Mouse (Mus musculus) embryonic facial prominence, embryonic 12.5 days (tissue): ENCODE measurements around the gene Adssl1. TPM values are rescaled to one million over a fixed set of nuclear protein-coding genes. Genes with fewer than 3 reads are reported as not detected.

Experiments used
- ATAC-seq: fragments of 200-750 bp; cut with Nextera tagmentation; 2 replicates; pipeline ENCODE4 v1.8.0; 2017; ENCODE audit not compliant: insufficient number of reproducible peaks, insufficient read depth, low FRiP score, low TSS enrichment
- H3K27ac ChIP-seq: fragments of 300-500 bp; sonication (generic); 2 replicates; pipeline ENCODE4 v1.5.1; 2016; ENCODE audit warnings: mild to moderate bottlenecking
- H3K27me3 ChIP-seq: fragments of 300-500 bp; sonication (generic); 2 replicates; pipeline ENCODE4 v1.6.1; 2016; ENCODE audit warnings: mild to moderate bottlenecking, moderate library complexity
- H3K36me3 ChIP-seq: fragments of 300-500 bp; sonication (generic); 2 replicates; pipeline ENCODE4 v1.6.1; 2016; ENCODE audit warnings: mild to moderate bottlenecking
- H3K4me1 ChIP-seq: fragments of 300-500 bp; sonication (generic); 2 replicates; pipeline ENCODE4 v1.6.1; 2016
- H3K4me2 ChIP-seq: fragments of 300-500 bp; sonication (generic); replicated peaks from 2 replicates; pipeline ENCODE4 v1.6.1; 2016; ENCODE audit warnings: mild to moderate bottlenecking, moderate library complexity
- H3K4me3 ChIP-seq: fragments of 300-500 bp; sonication (generic); 2 replicates; pipeline ENCODE4 v1.5.1; 2016; ENCODE audit warnings: mild to moderate bottlenecking
- H3K9ac ChIP-seq: fragments of 300-500 bp; sonication (generic); 2 replicates; pipeline ENCODE4 v1.6.1; 2016; ENCODE audit warnings: mild to moderate bottlenecking, moderate library complexity
- H3K9me3 ChIP-seq: fragments of 300-500 bp; sonication (generic); 2 replicates; pipeline ENCODE4 v1.6.1; 2016; ENCODE audit warnings: mild to moderate bottlenecking, moderate library complexity
- WGBS: fragments of 180-500 bp; shearing (Covaris S2); methylation state at CpG from one replicate; pipeline ENCODE4 v1.1.7; 2016; 5-methylcytosine and 5-hydroxymethylcytosine counted together
- polyA plus RNA-seq: library from polyadenylated mRNA; unstranded; fragments of >200 nt; fragmentation: Nextera tagmentation; extraction: Ambion mirVana; gene quantifications from 2 replicates; pipeline ENCODE4 v1.2.1, GENCODE M21; 2016

Adssl1 gene
- polyA plus RNA-seq, 1 experiment from 2014 or later: 6.6 TPM

DNA sequence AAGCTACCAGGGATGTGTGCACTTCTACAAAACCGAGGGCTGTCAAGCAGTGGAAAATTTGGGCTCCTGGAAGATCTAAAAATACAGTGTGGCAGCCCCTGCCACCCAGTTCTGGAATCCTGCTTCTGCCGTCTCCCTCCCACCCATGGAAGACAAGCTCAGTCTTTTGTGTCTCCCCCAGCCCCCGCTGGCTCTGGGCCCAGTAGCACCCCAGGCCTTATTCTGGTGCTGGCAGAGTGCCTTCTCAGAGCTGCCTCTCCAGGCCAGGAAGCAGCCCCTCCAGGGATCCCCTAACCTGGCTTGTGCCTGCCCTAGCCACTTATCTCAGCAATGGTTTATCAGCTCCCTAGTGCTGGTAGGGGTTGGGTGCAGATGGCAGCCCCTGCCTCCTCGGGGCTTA, 24.9 kb upstream of the Adssl1 start:
- peak overlapping the region; percentile 27; the same call in 1 of the 2 replicates for H3K27ac ChIP-seq
- H3K36me3 ChIP-seq: no peaks in the 10 kb centered on the region
- H3K9ac ChIP-seq: no peak overlapping the region
- H3K9me3 ChIP-seq: no peaks in the 10 kb centered on the region
- 44% methylated on average over 4 of the region's 4 CpGs for WGBS
- H3K27me3 ChIP-seq: no peaks in the 10 kb centered on the region
- no peak overlapping the region for H3K4me2 ChIP-seq
- peaks cover 27% of the 10 kb centered on the region for H3K4me1 ChIP-seq
- H3K4me3 ChIP-seq: no peak overlapping the region
- no peak for ATAC-seq

DNA sequence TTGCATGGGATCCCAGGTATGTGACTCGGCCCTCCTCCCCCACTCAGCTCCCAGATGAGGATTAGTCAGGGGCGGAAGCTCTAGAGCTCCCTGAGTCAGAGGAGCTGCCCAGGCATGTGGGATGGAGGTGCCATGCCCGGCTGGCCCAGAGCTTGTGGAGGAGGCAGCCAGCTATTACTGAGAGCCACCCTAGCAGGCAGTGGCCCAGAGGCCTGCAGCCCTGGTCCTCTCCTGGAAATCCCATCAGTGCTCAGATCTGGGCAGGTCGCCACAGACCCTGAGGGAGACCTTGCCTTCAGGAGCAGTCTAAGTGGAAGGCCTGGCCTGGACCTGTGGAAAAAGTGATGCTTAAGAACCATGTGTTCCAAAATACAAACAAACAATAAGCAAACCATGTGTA, 24.2 kb upstream of the Adssl1 start:
- Histone ChIP-seq H3K27ac (0 out of 2 replicates have a peak overlapping the region, but pooled peaks have one; percentile 27), H3K4me3 (no peak overlapping the region), H3K9ac (0 out of 2 replicates have a peak overlapping the region, but pooled peaks have one; percentile 25), H3K36me3 (no peaks in the 10 kb centered on the region), H3K9me3 (no peaks in the 10 kb centered on the region), H3K4me2 (no peak overlapping the region), H3K4me1 (peaks cover 27% of the 10 kb centered on the region), H3K27me3 (no peaks in the 10 kb centered on the region)
- 72% methylated on average over 4 of the region's 4 CpGs for WGBS
- no peak for ATAC-seq

DNA sequence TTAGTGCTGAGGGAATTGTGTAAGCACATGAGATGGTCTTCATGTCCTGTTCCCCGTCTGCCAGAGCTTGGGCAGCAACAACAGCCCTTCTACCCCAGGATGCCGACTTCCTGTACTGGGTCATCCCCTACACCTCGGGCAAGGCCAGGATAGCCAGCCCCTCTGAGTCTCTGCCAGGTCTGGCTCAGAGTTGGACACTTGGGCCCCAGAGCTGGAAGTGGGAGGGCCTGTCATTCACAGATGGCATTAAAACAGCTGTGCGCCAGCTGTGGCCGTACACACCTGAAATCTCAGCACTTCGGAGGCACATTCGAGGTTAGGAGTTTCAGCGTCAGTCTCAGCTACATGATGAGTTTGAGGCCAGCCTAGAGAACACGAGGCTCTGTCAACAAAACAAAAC, 23.4 kb upstream of the Adssl1 start:
- Histone ChIP-seq H3K4me1 (peaks cover 27% of the 10 kb centered on the region), H3K4me3 (no peak overlapping the region)

DNA sequence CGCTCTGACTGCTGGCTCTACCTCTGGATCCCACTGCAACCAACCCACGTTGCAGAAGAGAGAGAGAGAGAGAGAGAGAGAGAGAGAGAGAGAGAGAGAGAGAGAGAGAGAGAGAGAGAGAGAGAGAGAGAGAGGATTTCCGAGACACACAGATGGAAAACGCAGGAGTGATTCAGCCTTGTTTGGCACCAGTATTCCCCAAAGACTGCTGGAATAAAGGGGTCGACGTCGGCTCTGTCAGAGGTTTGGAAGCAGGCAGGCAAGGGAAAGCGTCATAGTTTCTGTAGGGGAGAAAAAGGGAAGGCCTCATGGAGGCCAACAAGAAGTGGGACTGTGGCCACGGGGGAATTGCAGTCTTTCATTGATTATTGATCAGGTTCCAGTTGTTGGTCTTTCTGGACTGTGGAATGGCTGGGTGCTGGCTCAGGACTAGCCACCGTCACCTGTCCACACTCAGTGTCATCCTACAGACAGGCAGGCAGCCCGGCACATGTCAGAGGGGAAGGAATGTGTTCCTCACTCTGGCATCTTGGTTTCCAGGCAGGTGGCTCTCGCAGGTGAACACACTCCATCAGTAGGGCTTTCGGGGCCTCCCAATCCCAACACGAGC, 22.8 kb upstream of the Adssl1 start:
- Histone ChIP-seq H3K36me3 (no peaks in the 10 kb centered on the region), H3K4me2 (no peak overlapping the region), H3K4me1 (peaks cover 27% of the 10 kb centered on the region), H3K9me3 (no peaks in the 10 kb centered on the region), H3K4me3 (no peak overlapping the region), H3K27ac (no peak overlapping the region), H3K9ac (no peak overlapping the region), H3K27me3 (no peaks in the 10 kb centered on the region)
- 69% methylated on average over 14 of the region's 14 CpGs for WGBS
- ATAC-seq: no peak

More for the DNA sequence above, 23.4 kb upstream of the Adssl1 start:
- ATAC-seq: no peak
- Histone ChIP-seq H3K9me3 (no peaks in the 10 kb centered on the region), H3K9ac (no peak overlapping the region), H3K4me2 (no peak overlapping the region), H3K27ac (no peak overlapping the region), H3K36me3 (no peaks in the 10 kb centered on the region), H3K27me3 (no peaks in the 10 kb centered on the region)
- WGBS: 55% methylated on average over 9 of the region's 9 CpGs

DNA sequence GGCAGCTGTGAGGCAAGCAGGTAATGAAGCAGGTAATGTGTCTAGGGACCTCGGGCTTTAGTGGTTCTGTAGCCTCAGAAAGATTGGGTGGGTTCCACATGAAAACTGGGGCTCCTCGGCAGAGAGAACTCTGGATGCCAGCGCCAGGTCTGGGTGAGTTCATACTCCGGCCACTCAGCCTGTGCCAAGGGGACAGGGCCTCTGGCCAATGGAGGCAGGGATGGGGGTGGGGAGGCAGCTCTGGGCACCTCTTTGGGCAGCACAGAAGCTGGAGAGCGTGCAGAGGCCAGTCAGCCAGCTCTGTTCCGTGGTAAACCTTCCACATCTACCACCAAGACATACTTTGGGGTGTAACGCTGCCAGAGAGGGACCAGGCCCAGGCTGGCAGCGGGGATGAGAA, 22.2 kb upstream of the Adssl1 start:
- Histone ChIP-seq H3K4me3 (no peak overlapping the region), H3K36me3 (0 out of 2 replicates have a peak, but pooled peaks cover 5% of the 10 kb centered on the region), H3K4me2 (no peak overlapping the region), H3K9ac (no peak overlapping the region), H3K4me1 (peaks cover 27% of the 10 kb centered on the region), H3K27ac (no peak overlapping the region), H3K9me3 (no peaks in the 10 kb centered on the region), H3K27me3 (no peaks in the 10 kb centered on the region)
- no peak for ATAC-seq
- 80% methylated on average over 8 of the region's 8 CpGs for WGBS

DNA sequence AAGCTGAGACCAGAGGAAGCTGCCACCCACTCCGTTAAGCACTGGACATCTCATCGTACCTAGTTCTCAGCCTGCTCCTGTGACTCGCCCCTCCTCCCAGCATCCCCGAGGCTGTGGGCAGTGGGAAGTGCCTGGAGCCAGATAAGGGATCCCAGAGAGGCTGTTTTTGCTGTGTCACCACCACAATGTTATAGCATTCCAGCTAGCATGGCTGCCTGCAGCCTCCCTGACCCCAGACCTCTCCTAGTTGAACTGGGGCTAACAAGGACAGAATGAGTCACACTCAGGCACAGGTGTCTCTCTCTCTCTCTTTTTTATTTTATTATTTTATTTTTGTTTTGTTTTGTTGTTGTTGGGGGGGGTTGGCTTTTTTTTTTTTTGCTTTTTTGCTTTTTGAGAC, 20.6 kb upstream of the Adssl1 start:
- Histone ChIP-seq H3K9ac (no peak overlapping the region), H3K4me3 (no peak overlapping the region), H3K9me3 (no peaks in the 10 kb centered on the region), H3K27me3 (no peaks in the 10 kb centered on the region), H3K36me3 (0 out of 2 replicates have a peak, but pooled peaks cover 5% of the 10 kb centered on the region), H3K4me1 (peaks cover 21% of the 10 kb centered on the region), H3K4me2 (no peak overlapping the region), H3K27ac (no peak overlapping the region)
- WGBS: 37% methylated on average over 4 of the region's 4 CpGs
- ATAC-seq: no peak

DNA sequence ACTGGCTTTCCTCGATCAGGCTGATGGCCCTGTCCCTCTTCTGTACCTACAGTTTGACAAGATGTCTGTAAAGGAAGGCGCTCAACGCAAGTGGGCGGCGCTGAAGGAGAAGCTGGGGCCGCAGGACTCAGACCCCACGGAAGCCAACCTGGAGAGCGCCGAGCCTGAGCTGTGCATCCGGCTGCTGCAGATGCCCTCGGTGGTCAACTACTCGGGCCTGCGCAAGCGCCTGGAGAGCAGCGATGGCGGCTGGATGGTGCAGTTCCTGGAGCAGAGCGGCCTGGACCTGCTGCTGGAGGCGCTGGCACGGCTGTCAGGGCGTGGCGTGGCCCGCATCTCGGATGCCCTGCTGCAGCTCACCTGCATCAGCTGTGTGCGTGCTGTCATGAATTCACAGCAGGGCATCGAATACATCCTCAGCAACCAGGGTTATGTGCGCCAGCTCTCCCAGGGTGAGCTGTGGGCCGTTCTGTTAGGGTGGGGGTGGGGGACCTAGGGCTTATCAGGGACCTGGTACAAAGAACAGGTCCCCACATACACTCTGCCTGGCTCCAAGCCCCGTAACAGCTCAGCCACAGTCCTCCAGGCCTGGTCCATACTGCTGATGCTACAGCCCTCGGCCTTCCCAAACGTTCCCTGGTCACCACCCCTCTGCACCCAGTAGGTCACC, 19.8 kb upstream of the Adssl1 start:
- Histone ChIP-seq H3K9me3 (no peaks in the 10 kb centered on the region), H3K4me3 (no peak overlapping the region), H3K27ac (no peak overlapping the region), H3K9ac (no peak overlapping the region), H3K4me2 (no peak overlapping the region), H3K36me3 (0 out of 2 replicates have a peak, but pooled peaks cover 5% of the 10 kb centered on the region), H3K4me1 (peaks cover 16% of the 10 kb centered on the region), H3K27me3 (no peaks in the 10 kb centered on the region)
- WGBS: 79% methylated on average over 30 of the region's 30 CpGs
- no peak for ATAC-seq

DNA sequence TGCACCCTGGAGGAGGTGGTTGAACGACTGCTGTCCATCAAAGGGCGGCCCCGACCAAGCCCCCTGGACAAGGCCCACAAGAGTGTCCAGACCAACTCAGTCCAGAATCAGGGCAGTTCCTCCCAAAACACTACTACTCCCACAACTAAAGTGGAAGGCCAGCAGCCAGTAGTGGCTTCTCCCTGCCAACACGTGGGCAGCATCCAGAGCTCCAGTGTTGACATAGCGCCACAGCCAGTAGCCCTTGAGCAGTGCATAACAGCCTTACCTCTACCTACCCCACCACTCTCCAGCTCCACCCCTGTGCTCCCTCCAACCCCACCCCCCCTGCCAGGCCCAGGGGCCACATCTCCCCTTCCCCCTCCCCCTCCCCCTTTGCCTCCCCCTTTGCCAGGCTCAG, 15.8 kb upstream of the Adssl1 start:
- H3K27ac ChIP-seq: no peak overlapping the region
- ATAC-seq: no peak

DNA sequence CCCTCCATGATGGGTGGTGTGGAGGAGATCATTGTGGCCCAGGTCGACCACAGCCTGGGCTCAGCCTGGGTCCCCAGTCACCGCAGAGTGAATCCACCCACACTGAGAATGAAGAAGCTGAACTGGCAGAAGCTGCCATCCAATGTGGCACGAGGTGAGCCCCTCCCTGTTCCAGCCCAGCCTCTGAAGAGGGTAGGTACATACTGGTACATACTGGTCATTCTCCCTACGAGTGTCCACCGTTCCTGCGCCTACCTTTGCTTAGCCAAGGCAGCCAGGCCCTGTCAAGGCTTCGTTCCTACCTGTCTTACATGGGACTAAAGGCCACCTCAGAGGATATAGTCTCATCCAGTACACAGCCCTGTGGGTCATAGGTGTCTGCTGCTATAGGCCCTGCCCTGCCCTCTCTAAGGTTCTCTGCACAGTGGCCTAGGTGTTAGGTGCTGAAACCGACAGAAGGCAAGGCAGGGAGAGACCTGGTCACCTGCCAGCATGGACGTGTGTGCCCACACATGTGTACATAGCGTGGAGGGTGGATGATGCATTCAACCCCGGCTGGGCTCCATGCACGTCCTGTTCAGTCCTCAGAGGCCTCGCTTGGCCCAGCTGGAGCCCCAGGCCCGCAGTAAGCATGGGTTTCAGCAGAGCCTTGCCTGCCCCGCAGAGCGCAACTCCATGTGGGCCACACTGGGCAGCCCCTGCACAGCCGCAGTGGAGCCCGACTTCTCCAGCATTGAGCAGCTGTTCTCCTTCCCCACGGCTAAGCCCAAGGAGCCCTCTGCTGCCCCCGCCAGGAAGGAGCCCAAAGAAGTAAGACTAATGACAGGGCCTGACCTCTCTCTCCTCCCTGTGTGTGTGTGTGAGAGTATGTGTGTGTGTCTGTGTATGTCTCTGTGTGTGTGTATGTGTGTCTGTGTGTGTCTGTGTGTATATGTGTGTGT, 14.9 kb upstream of the Adssl1 start:
- H3K27me3 ChIP-seq: no peaks in the 10 kb centered on the region
- H3K4me3 ChIP-seq: no peak overlapping the region
- H3K36me3 ChIP-seq: 0 out of 2 replicates have a peak, but pooled peaks cover 5% of the 10 kb centered on the region
- peak overlapping the region; percentile 9; the same call in 1 of the 2 replicates for H3K27ac ChIP-seq
- H3K9me3 ChIP-seq: no peaks in the 10 kb centered on the region
- peak; percentile 47; the same call in 1 of the 2 replicates for ATAC-seq
- WGBS: 65% methylated on average over 20 of the region's 20 CpGs
- 0 out of 2 replicates have a peak overlapping the region, but pooled peaks have one; percentile 8 for H3K9ac ChIP-seq
- H3K4me2 ChIP-seq: no peak overlapping the region
- peaks cover 4% of the 10 kb centered on the region for H3K4me1 ChIP-seq

More for the DNA sequence above, 15.8 kb upstream of the Adssl1 start:
- H3K4me2 ChIP-seq: no peak overlapping the region
- no peaks in the 10 kb centered on the region for H3K27me3 ChIP-seq
- peaks cover 6% of the 10 kb centered on the region for H3K4me1 ChIP-seq
- H3K9me3 ChIP-seq: no peaks in the 10 kb centered on the region
- H3K4me3 ChIP-seq: no peak overlapping the region
- 83% methylated on average over 5 of the region's 5 CpGs for WGBS
- H3K9ac ChIP-seq: no peak overlapping the region
- 0 out of 2 replicates have a peak, but pooled peaks cover 5% of the 10 kb centered on the region for H3K36me3 ChIP-seq

DNA sequence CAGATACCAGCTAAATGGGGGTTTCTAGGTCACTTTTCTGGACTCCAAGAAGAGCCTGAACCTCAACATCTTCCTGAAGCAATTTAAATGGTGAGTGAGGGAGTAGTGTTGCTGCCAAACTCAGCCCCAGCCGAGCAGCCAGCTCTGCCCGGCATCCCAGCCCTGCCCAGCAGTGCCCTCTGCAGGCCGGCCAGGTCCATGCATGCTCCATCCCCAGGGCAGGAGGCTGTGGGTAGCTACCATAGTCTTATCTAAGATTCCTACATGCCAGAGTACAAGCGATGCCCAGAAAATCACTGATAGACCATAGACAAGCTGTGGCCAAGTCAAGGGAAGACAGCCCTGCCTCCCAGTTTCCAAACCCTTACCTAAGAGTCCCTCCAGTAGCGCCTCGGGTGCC, 14.1 kb upstream of the Adssl1 start:
- Histone ChIP-seq H3K36me3 (0 out of 2 replicates have a peak, but pooled peaks cover 5% of the 10 kb centered on the region), H3K4me1 (peaks cover 4% of the 10 kb centered on the region), H3K9me3 (no peaks in the 10 kb centered on the region), H3K27me3 (no peaks in the 10 kb centered on the region), H3K9ac (0 out of 2 replicates have a peak overlapping the region, but pooled peaks have one; percentile 8), H3K27ac (peak overlapping the region; percentile 9; the same call in 1 of the 2 replicates), H3K4me2 (no peak overlapping the region), H3K4me3 (no peak overlapping the region)
- WGBS: 51% methylated on average over 6 of the region's 6 CpGs
- no peak for ATAC-seq

DNA sequence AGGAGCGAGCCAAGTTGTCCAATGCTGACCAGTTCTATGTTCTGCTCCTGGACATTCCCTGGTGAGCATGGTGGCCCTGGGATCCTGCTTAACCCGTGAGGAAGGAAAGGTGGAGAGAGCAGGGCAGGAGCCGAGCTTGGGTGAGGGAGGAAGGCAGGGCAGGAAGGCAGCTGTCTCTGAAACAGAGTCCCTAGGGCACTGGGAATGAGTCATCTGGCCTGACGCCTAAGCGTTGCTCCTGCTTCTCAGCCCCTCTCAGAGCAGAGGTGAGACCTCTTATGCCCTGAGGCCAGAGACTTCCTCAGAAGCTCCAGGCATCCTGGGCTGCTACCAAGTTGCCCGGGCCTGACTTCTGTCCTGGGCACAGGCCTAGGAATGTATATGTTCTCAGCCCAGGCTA, 12.8 kb upstream of the Adssl1 start:
- Histone ChIP-seq H3K36me3 (peaks cover 12% of the 10 kb centered on the region; the same call in 1 of the 2 replicates), H3K9ac (no peak overlapping the region), H3K4me2 (no peak overlapping the region), H3K27me3 (no peaks in the 10 kb centered on the region), H3K4me3 (no peak overlapping the region), H3K9me3 (no peaks in the 10 kb centered on the region), H3K4me1 (peaks cover 4% of the 10 kb centered on the region), H3K27ac (no peak overlapping the region)
- ATAC-seq: no peak
- WGBS: 67% methylated on average over 6 of the region's 6 CpGs
